Mouse (Mus musculus) liver, adult 2 months (tissue): Measurements from ENCODE around the gene Tmem236.

Experiments used
- CTCF ChIP-seq: fragments of 200-500 bp; IDR thresholded peaks from 2 replicates; pipeline ENCODE4 v1.5.1; 2011; ENCODE audit warnings: low read depth, low read length, control low read depth
- POLR2A ChIP-seq: fragments of 200-500 bp; IDR thresholded peaks from 2 replicates; pipeline ENCODE4 v1.6.1; 2011; ENCODE audit warnings: low read length, control low read depth; ENCODE audit not compliant: insufficient read depth; ENCODE audit errors: extremely low read depth

- TF ChIP-seq CTCF (no peak), POLR2A (no peak)
Observed at GRCm38 (mm10) chr2:14191601-14192000, 17.3 kb downstream of the Tmem236 start.
